ENCODE assay signal across 8 mouse cellular contexts in genomic region chr1:46853317-46854035, GRCm38 (mm10). TPM values are rescaled to one million over a fixed set of nuclear protein-coding genes. Genes with fewer than 3 reads are reported as not detected.
A peak's percentile ranks its signal among the peaks of the same experiment; 100 is the strongest.
DNase-seq lines count a peak whose midpoint lies in the region; ATAC-seq and TF ChIP-seq lines count a peak whose summit lies in the region.

No protein-coding gene starts in this region.

- peaks cover 44% of the 10 kb centered on the region for H3K4me1 ChIP-seq in G1E (ENCODE audit: insufficient read depth, low read depth, low read length)
- H3K4me1 ChIP-seq in forebrain, postnatal 0 days (ENCODE audit: insufficient read depth) = peaks cover 14% of the 10 kb centered on the region; the same call in 1 of the 2 replicates
- peaks cover 12% of the 10 kb centered on the region for H3K4me1 ChIP-seq in lung, embryonic 16.5 days (replicated peaks; ENCODE audit: control insufficient read depth, insufficient read depth, low read length)

- H3K9ac ChIP-seq in forebrain, postnatal 0 days = peak overlapping the region; percentile 99
- H3K9ac ChIP-seq in lung, embryonic 16.5 days (ENCODE audit: low read length) = peak overlapping the region; percentile 99

- peak overlapping the region; percentile 100 for H3K27ac ChIP-seq in forebrain, postnatal 0 days (ENCODE audit: low read depth, low read length)
- peak overlapping the region; percentile 100 for H3K27ac ChIP-seq in lung, embryonic 16.5 days (ENCODE audit: low read length)

- DNase-seq in G1E (ENCODE audit: low spot score) = peak; percentile 92
- DNase-seq in cerebellum, adult 18-20 months = peak; percentile 93 to 100
- peak; percentile 100 for DNase-seq in forebrain, postnatal 0 days
- peak; percentile 97 for DNase-seq in layer of hippocampus, adult 9-10 months (ENCODE audit: low spot score)
- DNase-seq in ovary, postnatal 10 days (ENCODE audit: low spot score) = peak; percentile 99
- peak; percentile 93 to 97 for DNase-seq in thymus, postnatal 10 days (ENCODE audit: low spot score in 2 of 2)

- no peaks in the 10 kb centered on the region for H3K27me3 ChIP-seq in G1E (ENCODE audit: insufficient read depth, low read length)
- H3K27me3 ChIP-seq in forebrain, postnatal 0 days (ENCODE audit: insufficient read depth, low read length) = no peaks in the 10 kb centered on the region
- no peaks in the 10 kb centered on the region for H3K27me3 ChIP-seq in lung, embryonic 16.5 days (ENCODE audit: control insufficient read depth, insufficient read depth, low read depth, low read length)

- peak; percentile 52 for ATAC-seq in G1E (ENCODE audit: extremely low read depth, insufficient number of reproducible peaks, low FRiP score, poor library complexity, severe bottlenecking)
- peak; percentile 95 for ATAC-seq in forebrain, postnatal 0 days
- peak; percentile 56 to 69 for ATAC-seq in hematopoietic stem cell, adult 5-6 weeks (replicated peaks in 1 of 2; ENCODE audit: insufficient read depth in 1 of 2, low FRiP score in 2 of 2, low TSS enrichment in 1 of 2, low read depth in 1 of 2, poor library complexity in 2 of 2, severe bottlenecking in 2 of 2)
- peak; percentile 94 for ATAC-seq in lung, embryonic 16.5 days (ENCODE audit: low read depth)

- no peaks in the 10 kb centered on the region for H3K9me3 ChIP-seq in G1E (replicated peaks)
- no peaks in the 10 kb centered on the region for H3K9me3 ChIP-seq in forebrain, postnatal 0 days (ENCODE audit: low read length)
- H3K9me3 ChIP-seq in lung, embryonic 16.5 days (ENCODE audit: control insufficient read depth, low read length) = no peaks in the 10 kb centered on the region

- WGBS in forebrain, postnatal 0 days = under 1% methylated on average over 84 of the region's 86 CpGs
- under 1% methylated on average over 85 of the region's 86 CpGs for WGBS in lung, embryonic 16.5 days

- H3K36me3 ChIP-seq in G1E (replicated peaks) = peaks cover 2% of the 10 kb centered on the region
- no peaks in the 10 kb centered on the region for H3K36me3 ChIP-seq in forebrain, postnatal 0 days (ENCODE audit: insufficient read depth)
- no peaks in the 10 kb centered on the region for H3K36me3 ChIP-seq in lung, embryonic 16.5 days (ENCODE audit: control insufficient read depth, insufficient read depth, low read length)

- peak overlapping the region; percentile 56 for H3K4me2 ChIP-seq in forebrain, postnatal 0 days (ENCODE audit: low read depth)
- peak overlapping the region; percentile 79 for H3K4me2 ChIP-seq in lung, embryonic 16.5 days (ENCODE audit: low read depth, low read length)

- TF ChIP-seq CTCF in G1E (IDR thresholded peaks at IDR 0.05; ENCODE audit: low read depth, low read length) = no peak
- TF ChIP-seq CTCF in forebrain, postnatal 0 days (IDR thresholded peaks at IDR 0.05; ENCODE audit: low read depth) = peak; percentile 38

- peak overlapping the region; percentile 92 for H3K4me3 ChIP-seq in G1E (ENCODE audit: low read depth, low read length)
- H3K4me3 ChIP-seq in forebrain, postnatal 0 days (ENCODE audit: low read depth, low read length) = peak overlapping the region; percentile 98
- peak overlapping the region; percentile 93 for H3K4me3 ChIP-seq in lung, embryonic 16.5 days (ENCODE audit: low read length)

RNA-seq across cellular contexts. Expression of gene Slc39a10, which starts 39.2 kb away (rescaled TPM):
- total RNA-seq in G1E (2014; fragmentation: Nextera tagmentation) (76.0 and 84.7 TPM in 2 replicates), G1E (2017) (27.1 and 30.8 TPM in 2 replicates)
- polyA plus RNA-seq in G1E (2012) = 1.7 and 2.8 TPM in 2 replicates
- total RNA-seq in forebrain, postnatal 0 days (2014; rRNA removed) = 70.0 and 79.9 TPM in 2 replicates
- 36.3 and 48.3 TPM in 2 replicates for polyA plus RNA-seq in forebrain, postnatal 0 days (2015; fragmentation: Nextera tagmentation; extraction: Ambion mirVana)
- total RNA-seq in hematopoietic stem cell, adult 5-6 weeks (2017) = 29.1 and 34.0 TPM in 2 replicates
- polyA plus RNA-seq in lung, embryonic 16.5 days (2015; fragmentation: Nextera tagmentation; extraction: Ambion mirVana) = 37.8 and 39.7 TPM in 2 replicates

Comparison
In these comparisons a context has a peak if more than half of its experiments do, and no peak if none do; other contexts are left out.
1. Peak in every context shown above with its lines: DNase-seq, ATAC-seq, H3K4me3 ChIP-seq and H3K27ac ChIP-seq.